Mouse (Mus musculus) olfactory bulb, adult 2 months (tissue): ENCODE data around the gene Ccdc88c. TPM values are rescaled to one million over a fixed set of nuclear protein-coding genes. Genes with fewer than 3 reads are reported as not detected.

Experiments
- H3K27ac ChIP-seq: fragments of 200-500 bp; 2 replicates; pipeline ENCODE4 v1.5.1; 2012; ENCODE audit warnings: low read depth, low read length; ENCODE audit not compliant: insufficient read depth
- H3K4me1 ChIP-seq: fragments of 200-500 bp; 2 replicates; pipeline ENCODE4 v1.6.1; 2012; ENCODE audit warnings: low read length; ENCODE audit not compliant: control insufficient read depth, insufficient read depth
- H3K4me3 ChIP-seq: fragments of 200-500 bp; 2 replicates; pipeline ENCODE4 v1.5.1; 2012; ENCODE audit warnings: mild to moderate bottlenecking, low read depth, low read length, moderate library complexity; ENCODE audit not compliant: insufficient read depth
- CTCF ChIP-seq: fragments of 200-500 bp; IDR thresholded peaks from 2 replicates; pipeline ENCODE4 v1.5.1; 2012; ENCODE audit warnings: low read depth, mild to moderate bottlenecking, low read length, moderate library complexity; ENCODE audit not compliant: insufficient read depth
- POLR2A ChIP-seq: fragments of 200-500 bp; IDR thresholded peaks from 2 replicates; pipeline ENCODE4 v1.6.1; 2012; ENCODE audit warnings: mild to moderate bottlenecking, low read depth, low read length, moderate library complexity; ENCODE audit not compliant: insufficient read depth
- WGBS: fragments of 180-500 bp; shearing (Covaris S2); methylation state at CpG from one replicate; pipeline ENCODE4 v1.1.7; 2018; 5-methylcytosine and 5-hydroxymethylcytosine counted together
- polyA plus RNA-seq: library from polyadenylated mRNA; stranded (reverse); fragments of >200 nt; gene quantifications from 2 replicates; pipeline ENCODE4 v1.2.4, GENCODE M21; 2012; ENCODE audit warnings: low replicate concordance; ENCODE audit not compliant: missing spikeins, insufficient read depth, insufficient read length

Ccdc88c gene
- polyA plus RNA-seq, 1 experiment = 56.2 TPM

DNA sequence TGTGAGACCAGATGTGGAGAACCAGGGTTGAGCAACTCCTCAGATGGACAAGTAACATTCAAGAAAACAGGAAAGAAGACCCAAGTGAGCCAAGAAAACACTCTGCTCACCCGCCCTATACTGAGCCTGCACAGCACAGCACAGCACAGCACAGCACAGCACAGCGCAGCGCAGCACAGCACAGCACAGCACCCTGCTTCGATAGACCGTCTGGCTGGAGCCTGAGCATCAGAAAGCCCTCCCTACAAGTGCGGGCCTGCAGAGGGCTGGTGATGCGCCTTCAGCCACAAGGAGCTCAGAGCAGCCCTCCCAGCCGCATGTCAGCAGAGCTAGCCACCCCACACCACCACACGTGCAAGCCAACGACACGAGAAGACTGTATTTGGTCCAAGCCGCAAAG lies 61.5 kb downstream of the Ccdc88c start:
- H3K4me3 ChIP-seq = no peak overlapping the region
- 95% methylated on average over 12 of the region's 12 CpGs for WGBS
- no peak overlapping the region for H3K27ac ChIP-seq
- H3K4me1 ChIP-seq = peaks cover 19% of the 10 kb centered on the region
- TF ChIP-seq POLR2A (no peak), CTCF (no peak)

DNA sequence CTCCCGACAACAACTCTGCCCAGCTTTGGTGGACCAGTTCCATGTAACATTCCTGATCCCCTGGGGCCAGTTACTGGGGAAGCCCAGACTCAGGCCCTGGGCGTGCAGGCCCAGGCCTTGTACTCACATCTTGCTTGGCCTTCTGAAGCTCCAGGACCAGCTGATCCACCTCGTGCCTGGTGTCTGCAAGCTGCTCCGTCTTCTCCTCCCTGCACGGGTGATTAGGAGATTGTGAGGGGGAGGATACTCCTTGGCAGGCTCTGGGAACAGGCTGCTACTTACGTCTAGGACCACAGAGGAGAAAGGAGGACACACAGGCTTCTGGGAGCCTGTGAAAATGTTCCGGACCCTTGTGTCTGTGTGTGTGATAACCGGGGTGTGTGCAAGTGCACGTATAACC lies 62.6 kb downstream of the Ccdc88c start:
- no peak overlapping the region for H3K27ac ChIP-seq
- H3K4me3 ChIP-seq = no peak overlapping the region
- WGBS = 70% methylated on average over 9 of the region's 9 CpGs
- peaks cover 19% of the 10 kb centered on the region for H3K4me1 ChIP-seq
- no peak for TF ChIP-seq POLR2A
- no peak for TF ChIP-seq CTCF

DNA sequence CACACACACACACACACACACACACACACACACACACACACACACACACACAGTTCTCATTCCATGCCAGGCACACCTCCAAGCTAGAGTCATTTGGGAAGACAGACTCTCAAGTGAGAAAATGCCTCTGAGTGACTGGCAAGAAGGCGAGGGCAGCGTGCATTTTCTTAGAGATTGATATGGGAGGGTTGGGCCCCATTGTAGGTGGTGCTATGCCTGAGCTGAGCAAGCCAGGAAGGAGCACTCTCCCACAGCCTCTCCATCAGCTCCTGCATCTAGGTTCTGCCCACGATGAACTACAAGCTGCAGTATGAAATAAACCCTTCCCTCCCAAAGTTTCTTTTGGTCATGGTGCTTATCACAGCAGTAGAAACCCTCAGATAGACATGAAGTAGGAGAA lies 63.6 kb downstream of the Ccdc88c start:
- H3K4me1 ChIP-seq = peaks cover 19% of the 10 kb centered on the region
- H3K27ac ChIP-seq = no peak overlapping the region
- TF ChIP-seq POLR2A = no peak
- TF ChIP-seq CTCF = no peak
- no peak overlapping the region for H3K4me3 ChIP-seq
- whole genome bisulfite sequencing = 88% methylated on average over 3 of the region's 3 CpGs

- TF ChIP-seq POLR2A (no peak), CTCF (no peak)
- Histone ChIP-seq H3K4me1 (peaks cover 7% of the 10 kb centered on the region; the same call in 1 of the 2 replicates), H3K27ac (no peak overlapping the region), H3K4me3 (no peak overlapping the region)
- 54% methylated on average over 15 of the region's 15 CpGs for WGBS
These were observed 69.9 kb downstream of the Ccdc88c start for GRCm38 (mm10) chr12:100958621-100959592.

DNA sequence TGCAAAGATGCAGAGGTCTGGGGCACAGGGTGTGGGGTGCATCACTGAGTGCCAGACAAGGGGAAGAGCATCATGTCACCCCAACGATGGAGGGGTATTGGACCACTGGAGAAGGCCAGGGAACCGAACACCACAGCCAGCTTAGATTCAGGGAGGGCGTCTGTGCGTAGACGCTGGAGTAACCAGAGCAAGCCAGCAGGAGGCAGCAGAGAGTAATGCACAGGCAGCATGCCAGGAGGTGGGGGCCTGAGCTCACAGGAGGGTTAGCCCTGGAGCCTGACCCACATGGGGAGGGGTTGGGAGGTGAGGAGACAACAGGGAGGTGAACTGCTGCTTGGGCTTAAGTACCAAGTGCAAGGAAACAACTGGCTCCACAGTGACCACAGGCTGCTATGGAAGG lies 70.8 kb downstream of the Ccdc88c start:
- TF ChIP-seq CTCF = peak; percentile 96
- TF ChIP-seq POLR2A = no peak
- 35% methylated on average over 5 of the region's 5 CpGs for WGBS
- Histone ChIP-seq H3K4me1 (peaks cover 7% of the 10 kb centered on the region; the same call in 1 of the 2 replicates), H3K27ac (no peak overlapping the region), H3K4me3 (no peak overlapping the region)

GRCm38 (mm10) chr12:100957257-100957656 lies 71.6 kb downstream of the Ccdc88c start:
- peaks cover 7% of the 10 kb centered on the region; the same call in 1 of the 2 replicates for H3K4me1 ChIP-seq
- no peak overlapping the region for H3K4me3 ChIP-seq
- no peak for TF ChIP-seq CTCF
- no peak overlapping the region for H3K27ac ChIP-seq
- WGBS = 63% methylated on average over 3 of the region's 3 CpGs

- WGBS = 71% methylated on average over 4 of the region's 4 CpGs
- no peak overlapping the region for H3K27ac ChIP-seq
- no peak for TF ChIP-seq CTCF
- no peak for TF ChIP-seq POLR2A
- no peak overlapping the region for H3K4me3 ChIP-seq
- peaks cover 7% of the 10 kb centered on the region; the same call in 1 of the 2 replicates for H3K4me1 ChIP-seq
These were observed 72.0 kb downstream of the Ccdc88c start for GRCm38 (mm10) chr12:100956825-100957224.

GRCm38 (mm10) chr12:100956028-100956427 lies 72.8 kb downstream of the Ccdc88c start:
- TF ChIP-seq CTCF (no peak), POLR2A (no peak)
- WGBS = 96% methylated on average over 2 of the region's 2 CpGs
- peaks cover 7% of the 10 kb centered on the region; the same call in 1 of the 2 replicates for H3K4me1 ChIP-seq
- H3K27ac ChIP-seq = no peak overlapping the region
- no peak overlapping the region for H3K4me3 ChIP-seq

- H3K4me1 ChIP-seq = peaks cover 5% of the 10 kb centered on the region; the same call in 1 of the 2 replicates
- 89% methylated on average over 8 of the region's 8 CpGs for WGBS
- H3K4me3 ChIP-seq = no peak overlapping the region
- H3K27ac ChIP-seq = no peak overlapping the region
- TF ChIP-seq CTCF (no peak), POLR2A (no peak)
These were observed 74.9 kb downstream of the Ccdc88c start for GRCm38 (mm10) chr12:100953926-100954325.
